Mouse (Mus musculus): ENCODE measurements around the gene Chit1. TPM values are rescaled to one million over a fixed set of nuclear protein-coding genes. Genes with fewer than 3 reads are reported as not detected.

Gene Chit1
- total RNA-seq, 4 experiments from 2014 or later: not detected

DNA sequence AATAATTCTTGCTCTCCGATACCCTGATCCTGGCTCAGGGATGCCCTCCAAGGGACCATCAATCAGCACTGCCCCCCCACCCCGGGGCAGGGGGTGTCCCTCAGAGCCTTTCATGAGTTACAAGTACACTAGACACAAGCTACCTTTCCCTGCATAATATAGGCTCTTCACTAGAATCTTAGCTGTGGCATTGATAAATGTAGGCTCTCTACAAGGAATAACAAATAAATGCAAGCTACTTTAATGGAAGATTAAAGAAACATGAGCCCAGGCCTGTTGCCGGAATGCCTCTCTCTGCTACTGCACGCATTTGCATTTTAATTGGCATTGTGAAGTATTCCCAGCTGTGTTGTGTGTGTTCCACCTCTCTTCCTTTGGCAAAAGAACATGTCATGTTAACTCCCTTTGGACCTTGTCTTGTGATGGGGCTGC is 31.3 kb downstream of the Chit1 start:
- DNase-seq (ENCODE audit: low spot score): no peak

DNA sequence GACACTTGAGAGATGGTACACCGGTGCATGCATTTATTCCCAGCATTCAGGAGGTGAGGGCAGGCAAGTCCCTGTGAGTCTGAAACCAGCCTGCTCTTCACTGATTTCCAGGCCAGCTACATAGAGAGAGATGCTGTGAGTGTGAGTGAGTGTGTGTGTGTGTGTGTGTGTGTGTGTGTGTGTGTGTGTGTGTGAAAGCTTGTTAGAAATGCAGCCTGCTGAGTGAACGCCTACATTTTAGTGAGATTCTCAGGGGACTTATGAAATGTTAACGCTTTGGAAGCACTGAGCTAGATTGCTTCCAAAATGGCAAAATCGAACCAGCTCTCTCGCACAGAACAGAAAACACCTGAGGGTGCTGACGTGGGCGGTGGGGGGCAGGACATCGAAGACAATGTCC is 35.0 kb downstream of the Chit1 start:
- DNase-seq (ENCODE audit: low spot score): no peak

- DNase-seq (ENCODE audit: low spot score): no peak
Measured at GRCm38 (mm10) chr1:134150076-134150475, 39.0 kb downstream of the Chit1 start.

- DNase-seq (ENCODE audit: low spot score): no peak
Measured at GRCm38 (mm10) chr1:134150745-134151144, 39.7 kb downstream of the Chit1 start.

DNA sequence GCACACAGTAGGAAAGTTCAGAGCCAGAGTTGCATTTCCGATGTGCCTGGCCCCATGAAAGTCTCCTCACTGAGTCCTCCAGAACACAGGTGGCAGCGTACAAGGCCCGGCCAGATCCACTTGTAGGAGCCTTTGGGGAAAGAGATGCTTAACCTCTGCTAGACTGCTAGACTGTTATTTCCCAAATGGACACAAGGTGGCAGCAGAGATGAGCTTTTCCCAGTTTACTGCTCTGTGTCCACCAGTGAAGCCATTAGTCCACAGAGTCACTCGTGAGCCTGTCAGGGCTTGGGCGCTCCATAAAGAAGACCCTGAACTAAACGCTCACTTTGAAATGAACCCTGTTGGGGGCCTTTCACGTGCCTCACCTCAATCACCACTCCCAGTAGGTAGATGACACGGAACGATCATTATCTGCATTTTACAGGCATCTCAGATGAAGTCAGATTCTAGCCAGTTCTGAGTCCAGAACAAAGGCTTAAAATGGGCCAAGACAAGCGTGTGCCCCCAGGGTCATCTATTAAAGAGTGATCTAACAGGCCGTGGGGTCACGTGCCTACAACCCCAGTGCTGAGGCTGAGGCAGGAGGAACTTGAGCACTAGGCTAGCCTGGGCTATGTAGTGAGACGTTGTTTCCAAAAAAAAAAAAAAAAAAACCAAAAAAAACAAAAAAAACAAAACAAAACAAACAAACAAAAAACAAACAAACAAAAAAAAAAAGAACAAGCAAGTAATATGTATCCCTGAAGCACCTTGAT is 40.8 kb downstream of the Chit1 start:
- DNase-seq (ENCODE audit: low spot score): peak; percentile 87

DNA sequence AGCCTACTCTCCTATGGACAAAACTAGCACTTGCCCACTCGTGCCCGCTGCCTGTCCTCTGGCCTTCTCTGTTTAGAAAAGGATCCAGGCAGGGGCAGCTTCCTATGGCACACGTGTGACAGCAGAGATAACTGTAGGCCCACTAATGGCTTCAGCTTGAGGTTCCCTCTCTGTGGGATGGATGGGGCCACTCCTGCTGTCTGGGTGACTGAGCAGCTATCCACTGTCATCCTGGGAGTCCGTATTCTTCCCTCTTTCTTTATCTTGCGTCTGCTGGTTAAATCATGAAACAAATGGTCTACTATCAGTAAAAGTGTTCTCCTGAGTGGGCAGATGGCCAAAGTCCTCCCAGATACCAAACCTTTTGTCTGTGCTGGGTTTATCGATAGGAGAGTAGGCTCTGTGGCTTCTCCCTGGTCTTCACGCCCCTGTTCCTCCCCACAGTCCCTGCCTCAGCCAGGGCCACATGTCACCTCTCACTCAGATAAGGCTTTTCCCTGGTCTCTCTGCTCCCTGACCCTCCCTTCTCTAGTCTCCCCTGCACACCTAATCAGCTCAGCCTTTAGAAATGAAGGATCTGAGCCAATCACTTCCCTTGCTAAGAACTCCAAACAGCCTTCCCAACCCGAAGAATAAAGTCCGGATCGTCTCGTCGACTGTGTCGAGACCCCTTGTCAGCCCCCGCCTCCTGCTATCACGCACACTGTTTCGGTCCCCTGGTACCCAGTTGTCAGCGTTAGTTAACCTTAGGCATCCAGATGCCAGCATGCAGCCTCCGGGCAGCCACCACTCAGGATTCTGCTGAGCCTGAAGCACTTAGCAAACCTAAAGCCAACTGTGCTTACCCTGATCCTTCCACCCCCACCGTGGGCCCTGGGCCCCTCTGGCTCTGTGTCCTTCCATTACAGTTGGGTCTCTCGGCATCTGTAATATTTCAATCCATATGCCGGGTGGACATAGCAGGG is 41.9 kb downstream of the Chit1 start:
- no peak for DNase-seq (ENCODE audit: low spot score)

DNA sequence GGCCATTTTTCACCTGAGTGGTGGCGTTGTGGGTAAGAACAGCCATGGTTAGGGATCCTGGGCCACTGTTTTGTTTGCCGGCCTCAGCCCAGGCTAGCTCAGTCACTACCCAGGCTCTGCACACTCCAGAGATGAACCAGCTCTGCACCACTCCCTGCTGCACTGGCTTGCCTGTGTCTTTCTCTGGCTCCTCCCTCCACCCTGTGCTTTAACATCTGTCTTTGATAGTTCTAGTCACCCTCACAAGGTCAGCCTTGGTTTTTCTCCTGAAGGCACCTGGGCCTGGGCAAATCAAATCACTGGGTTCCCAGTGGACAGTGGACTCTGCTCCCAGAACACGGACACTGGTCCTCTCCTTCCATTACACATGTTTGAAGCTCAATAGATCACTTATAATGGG is 43.1 kb downstream of the Chit1 start:
- DNase-seq (ENCODE audit: low spot score): no peak

DNA sequence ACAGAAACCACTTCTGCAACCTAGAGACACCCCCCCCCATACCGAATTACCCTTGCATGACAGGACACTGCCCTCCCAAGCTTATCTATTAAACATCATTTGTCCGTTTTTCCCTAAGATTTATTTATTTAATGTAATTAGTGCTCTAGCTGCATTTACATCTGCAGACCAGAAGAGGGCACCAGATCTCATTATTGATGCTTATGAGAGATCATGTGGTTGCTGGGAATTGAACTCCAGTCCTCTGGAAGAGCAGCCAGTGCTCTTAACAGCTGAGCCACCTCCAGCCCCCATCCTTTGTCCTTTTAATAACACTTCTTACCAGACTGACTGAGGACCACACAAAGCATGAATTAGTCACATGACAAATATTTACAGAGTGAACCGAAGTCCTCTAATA is 43.6 kb downstream of the Chit1 start:
- no peak for DNase-seq (ENCODE audit: low spot score)

GRCm38 (mm10) chr1:134160404-134160803 is 49.4 kb downstream of the Chit1 start:
- DNase-seq (ENCODE audit: low spot score): no peak

- DNase-seq (ENCODE audit: low spot score): no peak
Measured at GRCm38 (mm10) chr1:134161399-134161798, 50.4 kb downstream of the Chit1 start.

DNA sequence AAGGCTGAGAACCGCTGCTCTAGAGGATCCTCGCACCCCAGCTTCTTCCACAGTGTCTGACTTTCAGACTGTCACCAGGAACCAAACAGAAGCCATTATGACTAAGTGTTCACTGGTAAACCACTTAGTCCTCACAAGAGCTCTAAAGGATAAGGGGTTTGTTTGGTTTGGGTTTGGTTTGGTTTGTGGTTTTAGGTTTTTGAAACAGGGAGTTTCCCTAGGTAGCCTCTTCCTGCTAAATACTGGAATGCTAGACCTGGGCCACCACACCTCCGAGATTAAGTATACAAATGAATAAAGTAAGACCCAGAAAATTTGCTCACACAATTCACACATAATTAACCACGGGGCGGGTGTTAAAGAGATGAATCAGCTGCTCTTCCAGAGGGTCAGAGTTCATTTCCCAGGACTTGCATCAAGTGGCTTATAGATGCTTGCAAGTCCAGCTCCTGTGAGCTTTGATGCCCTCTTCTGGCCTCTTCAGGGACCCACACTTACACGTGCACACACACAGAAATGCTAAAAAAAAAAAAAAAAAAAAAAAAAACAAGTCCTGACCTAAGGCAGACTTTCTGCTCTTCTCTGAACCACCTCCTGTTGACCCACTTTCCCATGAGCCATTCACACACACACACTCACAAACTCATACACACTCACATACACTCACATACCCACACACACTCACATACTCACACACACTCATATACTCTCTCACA is 51.6 kb downstream of the Chit1 start:
- no peak for DNase-seq (ENCODE audit: low spot score)

DNA sequence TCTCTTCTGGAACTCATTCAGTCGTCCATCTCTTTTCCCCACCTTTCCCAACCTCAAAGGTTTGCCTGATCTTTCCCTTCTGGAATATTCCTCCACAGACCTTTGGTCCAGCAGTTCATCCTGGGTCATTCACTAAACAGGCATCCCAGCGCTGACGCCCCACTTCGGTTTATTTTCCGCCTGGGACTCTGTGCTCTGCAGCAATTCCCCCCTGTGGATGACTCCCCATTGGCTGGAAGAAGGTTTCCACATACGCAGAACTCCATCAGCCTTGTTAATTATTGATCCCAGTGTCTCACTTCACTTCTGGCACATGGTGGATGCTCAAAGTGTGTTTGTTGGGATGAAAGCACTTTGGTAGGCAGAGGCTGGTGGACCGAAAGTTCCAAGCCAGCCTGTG is 52.4 kb downstream of the Chit1 start:
- DNase-seq (ENCODE audit: low spot score): no peak

GRCm38 (mm10) chr1:134164454-134164853 is 53.4 kb downstream of the Chit1 start:
- DNase-seq (ENCODE audit: low spot score): peak; percentile 11

GRCm38 (mm10) chr1:134166547-134166946 is 55.5 kb downstream of the Chit1 start:
- DNase-seq (ENCODE audit: low spot score): no peak

GRCm38 (mm10) chr1:134167416-134168305 is 56.6 kb downstream of the Chit1 start:
- peak; percentile 16 for DNase-seq (ENCODE audit: low spot score)

- DNase-seq (ENCODE audit: low spot score): no peak
Measured at GRCm38 (mm10) chr1:134168567-134168966, 57.5 kb downstream of the Chit1 start.

GRCm38 (mm10) chr1:134168985-134169697 is 58.1 kb downstream of the Chit1 start:
- DNase-seq (ENCODE audit: low spot score): no peak

GRCm38 (mm10) chr1:134173081-134173480 is 62.0 kb downstream of the Chit1 start:
- no peak for DNase-seq (ENCODE audit: low spot score)

- no peak for DNase-seq (ENCODE audit: low spot score)
Measured at GRCm38 (mm10) chr1:134177976-134178375, 66.9 kb downstream of the Chit1 start.

DNA sequence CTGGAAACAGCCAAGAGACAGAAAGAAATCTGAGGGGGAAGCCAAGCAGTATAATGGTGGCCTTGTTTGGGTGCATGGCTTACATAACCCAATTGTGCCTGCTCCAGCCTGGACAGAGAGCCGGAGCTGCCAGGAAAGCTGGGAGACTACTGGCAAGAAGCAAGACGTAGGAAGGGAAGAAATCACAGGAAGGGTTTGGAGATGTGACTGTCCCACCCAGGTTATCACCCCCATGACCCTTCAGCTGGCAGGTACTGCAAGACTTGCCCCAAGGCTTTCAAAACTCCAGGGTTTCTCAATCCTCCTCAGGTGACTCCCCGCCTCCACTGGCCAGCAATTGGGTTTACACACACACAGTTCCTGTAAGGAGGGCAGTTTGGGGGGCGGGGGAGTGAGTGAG is 71.0 kb downstream of the Chit1 start, which contains the start of gene Chil1:
TSS of gene Chil1 (plus strand) at position 152 of the 400 bp plus-strand sequence.
- no peak for DNase-seq (ENCODE audit: low spot score)
